Mouse (Mus musculus) E14TG2a.4 (cell line): ENCODE data around the gene Faah.

Experiments
- CTCF ChIP-seq: conservative IDR thresholded peaks from 2 replicates; pipeline ENCODE4 v1.5.1; 2014; ENCODE audit warnings: low read length
- NANOG ChIP-seq: IDR thresholded peaks from 2 replicates; pipeline ENCODE4 v1.6.1; 2014; ENCODE audit warnings: borderline replicate concordance, low read length, mixed read lengths
- POU5F1 ChIP-seq: IDR thresholded peaks from 2 replicates; pipeline ENCODE4 v1.6.1; 2014; ENCODE audit warnings: low read length, borderline replicate concordance

DNA sequence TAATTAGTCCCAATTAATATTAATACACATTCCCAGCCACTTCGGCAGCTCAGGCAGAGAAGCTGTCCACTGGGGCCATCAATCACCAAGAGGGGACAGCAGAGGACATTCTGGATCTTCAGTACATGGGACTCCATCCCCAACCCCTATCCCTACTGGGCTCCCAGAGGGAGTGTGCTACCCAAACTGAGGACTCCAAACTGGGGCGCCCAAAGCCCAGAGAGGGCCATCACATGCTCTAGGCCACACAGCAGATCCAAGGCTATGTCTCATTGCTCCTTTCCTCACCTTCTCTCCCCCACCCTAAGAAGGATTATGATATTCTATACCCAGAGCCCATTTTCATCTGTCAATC, 22.4 kb downstream of the Faah start:
- TF ChIP-seq CTCF (no peak), POU5F1 (no peak), NANOG (no peak)
